In the genomic region with DNA sequence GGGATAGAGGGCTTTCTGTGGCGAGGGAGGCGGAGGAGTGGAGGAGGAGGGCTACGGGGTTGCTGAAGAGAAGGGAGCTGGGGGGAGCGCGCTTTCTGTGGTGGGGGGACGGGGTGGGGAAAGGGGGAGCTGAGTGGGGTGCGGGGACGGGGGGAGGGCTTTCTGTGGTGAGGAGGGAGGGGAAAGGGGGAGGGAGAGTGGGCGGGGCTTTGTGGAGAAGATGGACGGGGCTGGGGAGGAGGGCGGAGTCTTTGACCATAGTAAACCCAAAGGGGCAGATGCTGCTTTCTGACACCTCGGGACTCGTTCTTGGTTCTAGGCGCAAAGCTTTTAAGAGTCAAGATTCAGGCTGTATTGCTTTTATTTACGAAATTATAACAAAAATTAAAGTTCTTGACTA, we compare ENCODE assay signal across 8 mouse cellular contexts. TPM values are rescaled to one million over a fixed set of nuclear protein-coding genes. Genes with fewer than 3 reads are reported as not detected.
DNase-seq lines count a peak whose midpoint lies in the region; ATAC-seq lines count a peak whose summit lies in the region.

No protein-coding gene starts in this region.

- H3K27ac ChIP-seq in forebrain, embryonic 10.5 days = peak overlapping the region; percentile 97
- peak overlapping the region; percentile 91 for H3K27ac ChIP-seq in hindbrain, embryonic 11.5 days (ENCODE audit: low read depth, low read length)
- H3K27ac ChIP-seq in midbrain, embryonic 10.5 days (replicated peaks) = peak overlapping the region; percentile 96

- DNase-seq in layer of hippocampus, adult 11-12 months (ENCODE audit: low spot score) = peak; percentile 60
- DNase-seq in layer of hippocampus, adult 9-10 months (ENCODE audit: low spot score) = no peak
- peak; percentile 91 for DNase-seq in brain, adult 2 months (ENCODE audit: low read depth, low spot score)
- DNase-seq in forebrain, embryonic 10.5 days (ENCODE audit: extremely low spot score, low spot score) = peak; percentile 69
- peak; percentile 81 for DNase-seq in hindbrain, embryonic 11.5 days (ENCODE audit: low spot score)
- peak; percentile 84 for DNase-seq in left cerebral cortex, postnatal 4 days
- peak; percentile 78 for DNase-seq in midbrain, embryonic 10.5 days (ENCODE audit: low spot score)
- peak; percentile 77 to 89 for DNase-seq in spleen, postnatal 4 days (ENCODE audit: low spot score in 2 of 2)

- intact Hi-C loops in left cerebral cortex, postnatal 4 days (cut with DNase I) = loop anchor here (2.0 to 10.0 kb wide), 2 partner anchors 93 to 223 kb away; no protein-coding TSS in a partner anchor

- H3K9me3 ChIP-seq in forebrain, embryonic 10.5 days = no peaks in the 10 kb centered on the region
- no peaks in the 10 kb centered on the region for H3K9me3 ChIP-seq in hindbrain, embryonic 11.5 days (ENCODE audit: control insufficient read depth, low read length)
- H3K9me3 ChIP-seq in midbrain, embryonic 10.5 days (replicated peaks) = no peaks in the 10 kb centered on the region

- peak overlapping the region; percentile 60 for H3K4me3 ChIP-seq in forebrain, embryonic 10.5 days
- H3K4me3 ChIP-seq in hindbrain, embryonic 11.5 days (ENCODE audit: low read depth, low read length) = peak overlapping the region; percentile 74
- H3K4me3 ChIP-seq in midbrain, embryonic 10.5 days = peak overlapping the region; percentile 75

- peaks cover 45% of the 10 kb centered on the region for H3K36me3 ChIP-seq in forebrain, embryonic 10.5 days (replicated peaks)
- H3K36me3 ChIP-seq in hindbrain, embryonic 11.5 days (ENCODE audit: control insufficient read depth, insufficient read depth, low read length) = peaks cover 7% of the 10 kb centered on the region; the same call in 1 of the 2 replicates
- H3K36me3 ChIP-seq in midbrain, embryonic 10.5 days = peaks cover 45% of the 10 kb centered on the region

- peaks cover 23% of the 10 kb centered on the region for H3K4me1 ChIP-seq in forebrain, embryonic 10.5 days
- 0 out of 2 replicates have a peak, but pooled peaks cover 2% of the 10 kb centered on the region for H3K4me1 ChIP-seq in hindbrain, embryonic 11.5 days (replicated peaks; ENCODE audit: control insufficient read depth, insufficient read depth, low read length)
- H3K4me1 ChIP-seq in midbrain, embryonic 10.5 days = peaks cover 16% of the 10 kb centered on the region

- H3K4me2 ChIP-seq in hindbrain, embryonic 11.5 days (replicated peaks; ENCODE audit: low read depth, low read length) = peak overlapping the region; percentile 45

- peak; percentile 62 for ATAC-seq in hindbrain, embryonic 11.5 days (ENCODE audit: low FRiP score)

- WGBS in forebrain, embryonic 10.5 days = 4% methylated on average over 15 of the region's 15 CpGs
- 3% methylated on average over 11 of the region's 15 CpGs for WGBS in hindbrain, embryonic 11.5 days
- under 1% methylated on average over 15 of the region's 15 CpGs for WGBS in midbrain, embryonic 10.5 days

- no peaks in the 10 kb centered on the region for H3K27me3 ChIP-seq in forebrain, embryonic 10.5 days (ENCODE audit: poor library complexity, severe bottlenecking)
- no peaks in the 10 kb centered on the region for H3K27me3 ChIP-seq in hindbrain, embryonic 11.5 days (ENCODE audit: control insufficient read depth, insufficient read depth, low read length)
- H3K27me3 ChIP-seq in midbrain, embryonic 10.5 days (ENCODE audit: low read depth, poor library complexity, severe bottlenecking) = no peaks in the 10 kb centered on the region

- peak overlapping the region; percentile 70 for H3K9ac ChIP-seq in hindbrain, embryonic 11.5 days (ENCODE audit: low read depth, low read length)

RNA-seq across cellular contexts. Expression of a gene that starts 0.4 kb away (rescaled TPM):
- 290 and 317 TPM in 2 replicates for polyA plus RNA-seq in forebrain, embryonic 10.5 days (2016; fragmentation: Nextera tagmentation; extraction: Ambion mirVana)
- polyA plus RNA-seq in hindbrain, embryonic 11.5 days (2014; fragmentation: Nextera tagmentation; extraction: Ambion mirVana) = 295 and 320 TPM in 2 replicates
- total RNA-seq in left cerebral cortex, postnatal 4 days (2021) = 100 to 1,000 TPM; 121 to 129 TPM
- polyA plus RNA-seq in midbrain, embryonic 10.5 days (2016; fragmentation: Nextera tagmentation; extraction: Ambion mirVana) = 271 and 279 TPM in 2 replicates

RNA-seq across cellular contexts. Expression of a gene that starts 40.0 kb away (rescaled TPM):
- polyA plus RNA-seq in forebrain, embryonic 10.5 days (2016; fragmentation: Nextera tagmentation; extraction: Ambion mirVana) = 0.21 and 0.22 TPM in 2 replicates
- 0.36 and 0.38 TPM in 2 replicates for polyA plus RNA-seq in hindbrain, embryonic 11.5 days (2014; fragmentation: Nextera tagmentation; extraction: Ambion mirVana)
- total RNA-seq in left cerebral cortex, postnatal 4 days (2021) = under 1 TPM; 0.18 to 0.48 TPM
- polyA plus RNA-seq in midbrain, embryonic 10.5 days (2016; fragmentation: Nextera tagmentation; extraction: Ambion mirVana) = 0.17 and 0.31 TPM in 2 replicates
